Mouse (Mus musculus) 3T3-L1 (cell line): Measurements from ENCODE around the gene Tenm2.

ENCODE experiments used
- DNase-seq: peaks from one replicate; pipeline ENCODE4 v3.0.0-alpha.2; 2015; ENCODE audit warnings: low read depth, low spot score

The Tenm2 gene

DNA sequence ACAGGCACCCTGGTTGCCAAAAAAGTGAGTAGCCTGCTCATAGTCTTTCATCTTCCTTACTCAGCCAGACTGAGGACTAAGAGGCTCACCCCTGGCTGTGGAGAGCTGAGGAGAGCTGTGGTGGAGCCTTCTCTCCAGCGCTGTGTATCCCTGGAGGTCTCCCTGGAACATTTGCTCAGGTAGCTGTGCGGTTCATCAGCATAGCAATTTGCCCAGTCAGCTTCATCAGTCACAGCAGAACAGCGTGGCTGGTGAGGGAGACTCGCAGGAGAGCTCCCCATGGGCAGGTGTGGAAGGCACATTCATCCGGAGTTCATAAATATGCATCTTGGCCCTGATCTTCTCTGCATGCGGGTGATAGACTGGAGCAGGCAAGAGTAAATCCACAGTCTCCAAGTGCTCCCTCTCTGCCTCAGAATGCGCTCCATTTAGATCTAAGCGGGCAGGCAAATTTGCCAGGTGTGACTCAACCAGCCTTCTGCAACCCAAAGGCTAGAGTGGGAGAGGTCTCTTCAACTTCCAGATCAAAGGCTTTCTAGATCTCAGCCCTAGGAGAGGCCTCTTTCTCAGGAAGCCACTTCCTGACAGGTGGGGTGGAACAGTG lies 751.2 kb downstream of the Tenm2 start:
- no peak for DNase-seq

DNA sequence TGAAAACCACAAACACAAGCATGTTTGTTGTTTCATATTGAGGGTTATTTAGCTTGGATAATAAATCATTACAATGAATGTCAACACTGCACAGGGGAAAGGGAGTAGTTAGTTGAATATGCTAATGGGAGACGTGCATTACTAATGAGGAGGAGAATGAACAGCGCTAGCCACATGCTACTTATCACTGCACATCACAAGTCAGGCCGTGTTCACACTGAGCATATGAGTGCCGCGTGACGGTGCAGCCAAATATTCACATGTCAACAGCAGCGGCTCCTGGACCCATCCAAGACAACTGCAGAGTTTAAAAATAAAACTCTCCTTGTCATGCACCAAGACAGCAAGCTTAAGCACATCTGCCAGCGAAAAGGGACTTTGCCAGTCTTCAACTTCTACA lies 753.6 kb downstream of the Tenm2 start:
- DNase-seq = no peak

GRCm38 (mm10) chr11:36481524-36481923 lies 754.2 kb downstream of the Tenm2 start:
- no peak for DNase-seq

- no peak for DNase-seq
These were observed 754.7 kb downstream of the Tenm2 start for GRCm38 (mm10) chr11:36481086-36481485.

DNA sequence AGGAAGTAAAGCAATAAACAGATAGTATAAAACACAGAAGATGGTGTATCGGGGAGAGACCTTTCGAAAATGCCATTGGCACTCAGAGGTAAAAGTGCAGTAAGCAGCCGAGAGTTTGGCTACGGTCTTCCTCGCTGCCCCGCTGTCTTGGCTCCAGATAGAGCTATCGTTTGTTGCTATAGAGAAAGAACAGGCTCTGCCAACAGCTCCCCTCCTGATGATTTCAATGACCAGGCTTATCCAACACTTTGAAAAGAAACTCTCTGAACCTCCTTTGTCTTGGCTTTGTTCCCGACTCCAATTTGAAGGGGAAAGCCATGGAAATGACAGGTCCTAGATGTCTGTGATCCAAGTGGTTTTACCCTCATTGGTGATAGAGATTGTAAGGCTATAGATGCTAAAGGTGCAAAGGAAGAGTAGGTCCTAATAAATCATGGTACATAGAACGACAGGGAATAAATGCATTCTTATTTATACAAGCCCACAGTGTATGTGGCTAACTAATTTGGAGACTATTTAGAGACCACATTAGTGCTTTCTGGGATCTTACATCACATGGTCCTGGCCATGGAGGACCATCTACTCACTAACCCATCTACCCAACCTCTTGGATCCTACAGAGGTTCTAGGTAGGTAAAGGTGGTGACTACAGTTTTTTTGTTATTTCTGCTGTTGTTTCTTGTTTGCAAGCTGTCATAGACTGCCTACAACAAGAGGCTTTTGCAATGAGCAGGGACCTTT lies 765.8 kb downstream of the Tenm2 start:
- DNase-seq = no peak

- DNase-seq = no peak
These were observed 777.3 kb downstream of the Tenm2 start for GRCm38 (mm10) chr11:36458451-36458850.

- no peak for DNase-seq
These were observed 781.7 kb downstream of the Tenm2 start for GRCm38 (mm10) chr11:36454076-36454475.

DNA sequence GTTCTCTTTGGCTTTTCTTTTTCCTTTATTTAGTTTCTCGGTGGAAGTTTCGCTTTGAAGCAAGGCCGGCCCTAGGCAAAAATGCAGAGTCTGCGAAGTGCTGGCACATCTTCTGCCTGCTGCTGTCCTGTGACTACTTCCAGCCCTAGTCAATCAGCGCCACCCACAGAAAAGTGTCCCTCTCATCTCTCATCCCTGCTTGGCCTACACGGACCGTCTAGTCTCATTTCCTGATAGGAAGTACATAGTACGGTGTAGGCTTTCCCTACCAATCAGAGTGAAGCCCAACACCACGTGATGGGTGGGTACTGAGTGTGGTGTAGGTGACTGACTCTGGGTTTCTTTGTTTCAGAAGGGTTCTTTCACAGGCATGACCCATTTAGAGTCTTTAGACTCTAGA lies 783.3 kb downstream of the Tenm2 start:
- no peak for DNase-seq

DNA sequence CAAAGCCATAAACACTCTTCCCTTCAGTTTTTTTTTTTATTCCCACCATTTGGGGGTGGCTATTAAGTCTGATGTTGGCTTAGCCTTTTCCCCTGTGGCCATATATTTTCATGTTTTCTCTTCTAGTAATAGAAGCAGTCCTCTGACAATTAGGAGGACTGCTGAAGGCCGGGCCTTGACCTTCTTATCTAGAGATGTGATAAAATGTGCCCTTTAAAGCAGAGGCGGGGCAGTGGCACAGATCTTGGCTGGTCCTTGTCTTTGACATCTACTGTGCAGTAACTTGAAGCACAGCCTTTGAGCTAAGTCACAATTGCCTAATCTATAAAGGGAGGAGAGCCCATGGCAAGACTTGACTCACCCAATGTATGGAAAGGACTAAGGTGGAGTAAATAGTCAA lies 789.4 kb downstream of the Tenm2 start:
- DNase-seq = no peak

- DNase-seq = no peak
These were observed 791.9 kb downstream of the Tenm2 start for GRCm38 (mm10) chr11:36443821-36444220.

DNA sequence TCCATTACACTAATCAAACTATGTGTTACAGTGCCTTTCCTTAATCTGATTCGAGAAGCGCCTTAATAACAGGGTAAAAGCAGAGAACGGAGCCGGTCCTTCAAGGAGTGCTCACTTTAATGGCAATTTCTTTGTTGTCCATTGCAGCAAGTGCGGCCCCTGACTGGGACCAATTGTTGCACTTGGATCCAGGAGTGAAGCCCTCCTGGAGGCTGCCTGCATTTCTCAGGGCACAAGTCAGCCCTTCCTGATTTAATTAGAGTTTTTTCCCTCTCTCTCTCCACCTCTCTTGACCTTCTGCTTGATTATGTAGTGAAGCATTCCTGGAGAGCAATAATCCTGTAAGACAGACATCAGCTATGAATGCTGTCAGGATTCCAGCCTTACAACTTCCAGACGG lies 794.0 kb downstream of the Tenm2 start:
- no peak for DNase-seq

GRCm38 (mm10) chr11:36436251-36436650 lies 799.5 kb downstream of the Tenm2 start:
- no peak for DNase-seq

- DNase-seq = no peak
These were observed 806.8 kb downstream of the Tenm2 start for GRCm38 (mm10) chr11:36428947-36429346.

DNA sequence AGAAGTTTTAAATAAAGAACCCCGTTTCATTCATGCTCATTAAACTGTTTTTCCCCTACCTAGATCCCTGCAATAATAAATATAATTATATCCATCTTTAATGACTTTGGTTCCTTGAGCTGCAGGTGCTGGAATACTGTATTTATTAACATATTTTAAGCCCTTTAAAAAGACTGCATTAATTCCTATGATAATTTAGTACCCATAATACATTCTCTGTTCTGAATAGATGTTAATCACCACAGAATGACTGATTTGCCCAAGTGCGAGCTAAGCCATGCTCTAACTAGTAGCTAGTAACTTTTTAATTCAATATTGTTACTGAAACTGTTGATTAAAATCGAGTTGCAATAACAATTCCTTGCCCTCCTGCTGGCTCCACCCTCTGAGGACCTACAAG lies 810.8 kb downstream of the Tenm2 start:
- no peak for DNase-seq

- DNase-seq = no peak
These were observed 815.7 kb downstream of the Tenm2 start for GRCm38 (mm10) chr11:36420047-36420446.

DNA sequence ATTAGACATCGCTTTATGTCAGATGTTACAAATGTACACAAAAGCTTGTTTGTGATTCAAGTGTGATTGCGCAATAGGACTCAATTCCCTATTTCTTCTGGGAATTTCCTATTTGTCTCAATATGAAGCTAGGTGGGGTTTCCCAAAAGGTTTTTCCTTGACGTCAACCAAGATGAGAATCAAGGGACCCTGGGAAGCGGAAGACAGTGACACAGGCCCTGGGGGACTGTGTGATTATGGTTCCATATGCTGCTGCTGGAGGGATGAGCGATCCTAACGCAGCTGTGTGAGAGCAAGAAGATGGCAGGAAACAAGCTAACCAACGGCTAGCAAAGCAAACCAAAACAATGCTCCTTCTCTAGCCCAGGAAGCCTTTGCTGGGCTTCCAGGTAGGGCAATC lies 820.5 kb downstream of the Tenm2 start:
- DNase-seq = no peak

- no peak for DNase-seq
These were observed 824.9 kb downstream of the Tenm2 start for GRCm38 (mm10) chr11:36410881-36411280.

DNA sequence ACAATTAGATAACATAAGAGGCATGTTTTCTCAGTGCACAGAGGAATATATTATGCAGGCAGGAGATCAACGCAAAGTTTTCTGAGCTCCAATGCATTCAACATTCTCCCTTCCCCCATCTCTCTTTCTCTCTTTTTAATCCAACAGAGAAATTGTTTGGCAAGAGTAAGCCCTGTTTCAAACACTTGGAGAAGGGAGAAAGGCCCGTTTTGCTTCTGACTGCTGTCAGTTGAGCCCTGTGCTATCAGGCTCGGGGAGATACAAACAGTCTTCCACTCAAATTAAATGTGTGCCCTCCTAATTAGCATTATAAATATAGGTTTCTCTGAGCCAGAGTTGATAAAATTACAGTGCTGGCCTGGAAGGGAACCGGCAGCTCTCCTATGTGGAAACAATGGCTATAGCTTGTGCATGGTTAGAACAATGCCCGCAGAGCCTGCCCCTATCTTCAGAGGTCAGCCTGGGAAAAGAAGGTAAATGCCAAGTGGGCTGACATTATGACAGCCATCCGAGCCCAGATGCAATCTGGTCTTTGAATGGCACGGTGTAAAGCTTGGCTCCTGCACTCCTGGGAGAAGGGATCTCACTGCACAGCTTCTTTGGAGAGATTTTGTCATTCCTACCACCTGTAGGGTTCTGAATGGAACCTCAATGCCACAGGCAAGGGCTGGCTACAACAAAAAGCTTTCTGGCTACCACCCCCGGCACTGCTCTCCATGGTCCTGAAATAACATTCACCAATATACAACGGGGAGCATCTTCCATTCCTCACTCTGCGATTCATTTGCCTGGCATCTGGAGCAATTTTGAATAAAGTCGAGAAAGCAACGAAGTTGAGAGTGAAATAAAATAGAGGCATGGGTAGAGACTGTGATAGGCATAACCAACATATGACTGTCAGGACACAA lies 839.7 kb downstream of the Tenm2 start:
- peak; percentile 6 for DNase-seq

- DNase-seq = no peak
These were observed 851.1 kb downstream of the Tenm2 start for GRCm38 (mm10) chr11:36384696-36385095.

DNA sequence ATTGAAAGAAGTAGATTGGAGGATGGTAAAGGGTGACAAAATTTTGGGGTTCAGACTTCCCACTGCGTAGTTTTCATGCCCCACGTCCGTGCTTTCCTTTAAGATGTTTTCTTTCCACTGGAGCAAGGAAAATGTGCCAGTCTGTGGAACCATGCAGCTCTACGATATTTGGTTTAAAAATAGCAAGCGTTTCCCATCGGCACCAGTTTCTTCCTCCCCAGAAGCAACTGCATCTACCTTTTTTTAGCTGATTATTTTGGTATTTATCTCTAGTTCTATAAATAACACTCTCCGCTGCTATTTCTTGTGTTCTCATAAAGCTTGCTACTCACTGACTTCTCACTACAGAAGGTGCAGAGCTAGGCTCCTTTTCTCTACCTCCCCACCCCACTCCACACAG lies 864.0 kb downstream of the Tenm2 start:
- DNase-seq = no peak

- no peak for DNase-seq
These were observed 870.7 kb downstream of the Tenm2 start for GRCm38 (mm10) chr11:36365067-36365466.

DNA sequence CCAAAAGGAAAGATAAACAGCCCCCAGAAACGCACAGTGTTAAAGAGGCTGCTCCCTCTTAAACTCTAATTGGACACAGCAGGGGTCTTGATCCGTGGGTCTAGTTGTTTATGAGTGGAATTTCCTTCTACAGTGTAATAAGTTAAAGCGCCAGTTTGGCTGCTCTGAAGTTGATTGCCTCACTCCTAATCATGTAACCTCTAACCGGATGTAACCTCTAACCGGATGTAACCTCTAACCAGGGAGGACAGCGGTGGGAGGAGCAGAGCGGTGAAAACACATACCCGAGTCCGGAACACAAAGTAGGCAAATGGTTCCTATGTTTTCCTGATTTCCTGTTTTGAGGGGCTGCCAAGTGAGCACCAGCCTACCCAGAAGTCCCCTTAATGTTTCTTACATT lies 871.3 kb downstream of the Tenm2 start:
- DNase-seq = no peak

- DNase-seq = no peak
These were observed 873.2 kb downstream of the Tenm2 start for GRCm38 (mm10) chr11:36362514-36362913.
